Mouse (Mus musculus) right cerebral cortex, adult 2 months (tissue): Measurements from ENCODE around the gene Gm15262.
"Not testable (repeated sequence)": the region's sequence is repeated elsewhere in the genome, so short reads cannot be mapped to it uniquely, and the experiment has no call there.

Experiments used
- DNase-seq, 2 experiments: peaks; one replicate each; pipeline ENCODE4 v3.0.0; 2021 to 2022; ENCODE audit warnings: low spot score in 2 of 2

Gm15262 gene

DNA sequence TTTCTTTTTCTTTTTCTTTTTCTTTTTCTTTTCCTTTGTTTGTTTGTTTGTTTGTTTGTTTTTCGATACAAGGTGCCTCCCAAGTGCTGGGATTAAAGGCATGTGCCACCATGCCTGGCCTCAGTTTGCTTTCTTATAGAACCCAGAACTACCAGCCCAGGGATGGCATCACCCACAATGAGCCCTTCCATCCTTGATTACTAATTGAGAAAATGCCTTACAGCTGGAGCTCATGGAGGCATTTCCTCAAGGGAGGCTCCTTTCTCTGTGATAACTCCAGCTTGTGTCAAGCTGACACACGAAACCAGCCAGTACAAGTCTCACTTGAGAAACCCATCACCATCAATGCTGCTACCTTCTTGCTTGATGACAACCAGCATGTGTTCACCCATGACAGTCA is at the start of gene Gm15262:
Gene Gm15262, plus strand, starts transcription at position 301 of the 400 bp plus-strand sequence.
- not testable (repeated sequence) for DNase-seq

DNA sequence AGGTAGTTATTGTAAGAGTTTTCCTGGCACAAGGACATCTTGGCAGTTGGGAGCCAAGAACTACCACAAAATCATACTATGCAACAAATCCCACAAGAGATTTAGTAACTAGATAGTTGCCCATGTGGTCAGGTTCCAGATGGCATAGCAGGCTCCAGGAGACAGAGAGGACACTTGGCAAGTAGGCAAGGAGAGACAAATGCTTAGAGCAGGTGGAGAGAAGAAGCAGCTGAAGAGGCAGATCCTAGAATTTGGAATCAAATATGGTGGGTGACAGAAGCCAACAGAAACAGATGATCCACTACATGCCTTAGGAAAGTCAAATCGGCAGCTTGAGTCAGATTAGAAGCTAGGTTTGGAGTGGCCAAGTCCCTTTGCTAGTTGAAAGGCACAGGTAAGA is 20.9 kb downstream of the Gm15262 start:
- DNase-seq = no peak

DNA sequence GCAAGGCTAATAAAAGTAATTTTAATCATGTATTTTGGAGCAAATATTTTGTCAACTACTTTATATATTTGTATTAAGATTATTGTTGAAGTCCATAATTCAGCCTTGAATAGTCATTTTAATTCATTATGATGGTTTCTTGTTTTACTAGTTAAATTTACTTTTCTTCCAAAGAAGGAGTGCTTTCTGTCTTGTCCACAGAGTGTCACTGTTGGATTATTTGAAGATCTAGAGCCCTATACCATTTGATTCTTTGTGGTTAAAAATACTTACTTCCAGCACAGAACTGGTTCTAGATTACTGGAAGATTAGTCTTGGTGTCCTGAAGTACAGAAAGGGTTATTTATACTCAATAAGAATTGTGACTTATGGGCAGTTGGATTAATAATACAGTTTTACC is 29.2 kb downstream of the Gm15262 start:
- DNase-seq = no peak

DNA sequence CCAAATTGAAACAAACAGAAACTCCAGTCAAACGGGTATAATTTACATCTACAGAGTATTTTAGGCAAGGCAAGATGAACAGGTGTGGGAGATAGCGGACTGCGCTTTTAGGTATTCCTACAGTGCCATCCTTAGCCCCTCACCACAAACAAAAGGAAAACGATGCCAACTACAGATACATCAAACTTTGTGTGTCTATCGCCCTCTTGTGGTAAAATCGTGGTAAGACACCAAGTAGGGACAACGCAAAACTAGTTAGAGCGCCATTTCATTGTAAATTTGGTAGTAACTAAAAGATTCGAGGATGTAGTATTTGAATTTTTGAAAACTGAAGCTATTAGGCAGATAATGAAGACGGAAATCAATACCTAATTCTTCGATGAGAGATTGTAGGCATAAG is 83.7 kb downstream of the Gm15262 start:
- DNase-seq = no peak

DNA sequence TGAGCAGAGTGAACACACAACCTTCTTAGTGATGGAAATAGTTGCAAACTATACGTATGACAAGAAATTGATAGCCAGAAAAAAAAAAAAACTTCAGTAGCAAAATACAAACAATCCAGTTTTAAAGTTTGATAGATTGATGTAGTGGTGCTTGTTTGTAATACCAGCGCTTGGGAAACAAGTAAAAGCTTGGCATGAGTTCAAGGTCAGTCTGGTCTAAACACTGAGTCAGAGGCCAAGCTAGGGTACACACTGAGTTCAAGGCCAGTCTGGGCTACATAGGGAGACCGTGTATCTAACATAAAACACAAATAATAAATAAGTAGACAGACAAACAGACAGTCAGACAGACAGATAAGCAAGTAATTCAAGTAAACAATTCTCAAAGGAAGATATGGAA is 84.2 kb downstream of the Gm15262 start:
- DNase-seq = no peak

DNA sequence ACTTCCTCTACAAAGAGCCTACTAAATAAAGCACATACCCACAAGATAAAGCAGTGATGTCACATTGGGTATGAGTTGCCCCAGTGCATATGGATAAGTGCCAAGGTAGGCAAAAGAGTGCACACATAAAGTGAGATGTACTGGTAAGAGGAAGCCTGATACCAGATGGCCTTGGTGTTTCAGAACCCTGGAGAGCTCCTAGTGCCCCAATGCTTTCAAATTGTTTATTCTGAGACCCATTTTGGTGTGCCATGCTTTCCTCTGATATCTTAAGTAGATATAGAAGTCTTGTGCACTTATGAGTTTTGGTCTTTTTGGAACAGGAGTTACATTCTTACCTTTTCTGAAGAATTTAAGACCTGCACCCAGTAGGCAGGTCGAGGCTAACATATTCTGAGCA is 88.3 kb downstream of the Gm15262 start:
- DNase-seq = no peak

DNA sequence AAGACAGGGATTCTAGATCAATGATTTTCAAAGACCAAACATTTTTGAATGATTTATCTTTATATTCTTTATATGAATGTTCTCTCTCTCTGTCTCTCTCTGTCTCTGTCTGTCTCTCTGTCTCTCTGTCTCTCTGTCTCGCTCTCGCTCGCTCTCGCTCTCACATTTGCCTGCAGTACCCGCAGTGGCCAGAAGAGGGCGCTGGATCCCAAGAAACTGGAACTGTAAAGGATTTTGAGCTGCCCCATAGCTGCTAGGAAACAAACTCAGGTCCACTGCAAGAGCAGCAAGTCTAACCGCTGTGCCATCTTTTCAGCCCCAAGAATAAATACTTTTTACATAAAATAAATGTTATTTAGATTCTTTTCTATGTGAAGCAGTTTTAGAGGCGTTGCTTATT is 98.5 kb downstream of the Gm15262 start:
- peak in 1 of 2 experiments; percentile 34 for DNase-seq

DNA sequence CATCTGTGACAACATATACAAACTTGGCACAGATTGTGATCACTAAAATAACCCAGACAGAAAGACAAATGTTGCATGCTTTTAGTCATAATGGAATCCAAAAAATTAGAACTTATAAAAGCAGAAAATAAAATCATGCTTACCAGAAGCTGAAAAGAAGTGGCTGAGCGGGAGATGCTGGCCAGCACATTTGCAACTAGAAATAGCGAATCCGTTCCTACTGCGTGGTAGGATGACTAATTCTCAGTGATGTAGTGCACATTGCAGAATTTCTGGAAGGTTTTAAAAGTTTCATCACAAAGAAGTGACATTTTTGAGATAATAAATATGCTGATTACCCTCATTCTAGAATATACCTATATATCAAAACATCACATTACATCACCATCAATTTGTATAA is 100.7 kb downstream of the Gm15262 start:
- peak in 1 of 2 experiments; percentile 15 for DNase-seq

DNA sequence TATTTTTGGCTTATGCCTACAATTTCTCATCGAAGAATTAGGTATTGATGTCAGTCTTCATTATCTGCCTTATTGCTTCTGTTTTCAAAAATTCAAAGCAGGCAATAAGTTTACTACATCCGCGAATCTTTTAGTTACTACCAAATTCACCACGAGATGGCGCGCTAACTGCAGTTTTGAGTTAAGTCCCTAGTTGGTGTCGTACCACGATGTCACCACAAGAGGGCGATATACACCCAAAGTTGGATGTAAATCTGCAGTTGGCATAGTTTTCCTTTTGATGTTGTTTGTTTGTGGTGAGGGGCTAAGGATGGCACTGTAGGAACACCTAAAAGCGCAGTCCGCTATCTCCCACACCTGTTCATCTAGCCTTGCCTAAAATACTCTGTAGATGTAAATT is 111.9 kb downstream of the Gm15262 start:
- DNase-seq = peak; percentile 69 to 77

DNA sequence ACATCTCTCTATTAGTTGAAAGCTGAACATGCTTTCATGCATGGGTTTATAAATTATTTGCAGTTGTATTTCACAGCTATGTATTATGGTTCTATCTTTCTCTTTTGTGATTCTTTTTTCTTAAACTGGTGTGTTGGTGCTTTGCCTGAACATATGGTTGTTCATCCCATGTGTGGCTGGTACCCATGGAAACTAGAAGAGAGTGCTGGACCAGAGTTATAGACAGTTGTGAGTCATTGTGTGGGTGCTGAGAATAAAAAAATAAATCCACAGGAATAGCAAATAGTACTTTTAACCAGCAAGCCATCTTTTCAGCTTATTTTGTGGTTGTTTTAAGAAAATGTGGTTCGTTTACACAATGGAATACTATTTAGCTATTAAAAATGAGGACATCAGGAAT is 123.9 kb downstream of the Gm15262 start:
- peak in 1 of 2 experiments; percentile 33 for DNase-seq
